Mouse (Mus musculus) embryo, embryonic 11 days (tissue): Measurements from ENCODE around the gene Psma7.
A peak's percentile ranks its signal among the peaks of the same experiment; 100 is the strongest.

Experiments
- DNase-seq: peaks from one replicate; pipeline ENCODE4 v3.0.0-alpha.2; 2015

Gene Psma7

DNA sequence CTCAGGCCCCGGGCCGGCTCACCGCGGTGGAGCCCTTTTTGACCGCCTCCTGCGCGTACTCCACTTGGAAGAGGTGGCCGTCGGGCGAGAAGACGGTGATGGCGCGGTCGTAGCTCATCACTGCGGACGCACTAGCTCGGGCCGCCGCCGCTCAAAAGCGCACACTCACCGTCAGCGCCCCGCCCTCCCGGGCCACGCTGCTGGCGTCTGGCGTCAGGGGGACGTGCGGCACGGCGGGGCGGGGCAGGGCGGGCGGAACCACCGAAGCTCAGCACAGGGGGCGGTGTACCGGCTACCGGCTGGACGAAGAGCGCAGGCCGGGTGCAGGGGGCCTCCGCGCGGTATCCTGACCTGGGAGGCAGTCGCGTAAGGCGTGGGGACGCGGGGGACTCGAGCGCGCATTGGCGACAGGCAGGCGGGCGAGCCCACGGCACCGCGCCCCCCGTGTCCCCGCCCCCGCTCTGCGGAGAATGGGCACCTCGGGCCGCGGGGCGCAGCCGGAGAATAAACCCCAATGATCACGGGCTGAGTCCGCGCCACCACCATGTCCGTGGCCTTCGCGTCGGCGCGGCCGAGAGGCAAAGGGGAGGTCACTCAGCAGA lies at the start of gene Psma7, which contains the start of gene Ss18l1:
Gene Psma7, minus strand, starts transcription at position 178 of the 602 bp plus-strand sequence.
Gene Ss18l1, plus strand, starts transcription at position 254 of the 602 bp plus-strand sequence.
- peak; percentile 96 for DNase-seq

DNA sequence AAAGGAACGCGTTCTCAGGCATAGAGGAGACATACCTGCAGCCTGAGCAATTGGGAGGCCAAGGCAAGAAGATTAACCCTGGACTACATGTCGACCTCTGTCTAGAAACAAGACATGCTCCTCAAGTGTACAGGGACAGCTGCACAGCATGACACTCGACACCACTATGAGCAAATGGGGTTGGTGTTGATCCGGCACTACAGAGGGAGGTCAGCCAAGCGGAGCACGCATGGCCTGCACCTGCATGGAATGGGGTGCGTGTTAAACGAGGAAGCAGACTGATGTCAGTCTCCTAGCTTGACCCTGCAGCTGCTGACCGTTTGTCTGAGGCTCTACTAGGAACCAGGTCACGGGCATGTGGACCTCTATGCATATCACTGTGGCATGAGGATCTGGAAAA lies 48.1 kb upstream of the Psma7 start:
- no peak for DNase-seq

DNA sequence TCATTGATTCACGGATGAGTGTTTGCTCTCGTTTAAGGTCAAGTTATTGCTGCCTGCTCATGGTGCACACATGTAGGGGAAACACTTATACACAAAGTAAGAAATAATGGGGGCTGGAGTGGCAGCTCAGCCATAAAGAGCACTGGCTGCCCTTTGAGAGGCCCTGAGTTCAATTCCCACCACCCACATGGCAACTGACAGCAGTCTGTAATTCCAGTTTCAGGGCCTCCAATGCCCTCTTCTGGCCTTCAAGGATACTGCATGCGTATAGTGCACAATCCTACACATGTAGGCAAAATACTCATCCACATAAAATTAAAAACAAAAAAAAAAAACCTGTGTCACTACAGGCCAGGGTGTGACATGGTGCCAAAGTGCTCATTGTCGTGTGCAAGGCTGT lies 45.2 kb upstream of the Psma7 start:
- DNase-seq = no peak

DNA sequence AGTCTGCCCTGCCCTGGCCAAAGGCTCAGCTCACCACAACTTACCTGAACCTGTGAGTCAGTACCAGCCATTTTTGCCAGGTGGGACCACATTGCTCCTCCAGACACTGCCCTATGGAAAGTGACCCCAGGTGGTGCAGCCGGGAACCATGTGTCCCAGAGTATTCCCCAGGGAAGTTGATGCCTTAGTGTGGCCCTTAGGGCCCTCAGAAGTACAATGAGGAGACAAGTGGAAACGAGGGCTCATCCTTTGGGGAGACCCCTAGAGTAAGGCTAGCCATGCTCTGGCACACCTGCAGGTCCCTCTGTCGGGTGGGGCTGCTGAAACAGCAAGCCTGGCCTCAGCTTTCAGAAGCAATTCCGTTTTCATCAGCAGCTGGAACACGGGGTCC lies 44.4 kb upstream of the Psma7 start:
- no peak for DNase-seq

DNA sequence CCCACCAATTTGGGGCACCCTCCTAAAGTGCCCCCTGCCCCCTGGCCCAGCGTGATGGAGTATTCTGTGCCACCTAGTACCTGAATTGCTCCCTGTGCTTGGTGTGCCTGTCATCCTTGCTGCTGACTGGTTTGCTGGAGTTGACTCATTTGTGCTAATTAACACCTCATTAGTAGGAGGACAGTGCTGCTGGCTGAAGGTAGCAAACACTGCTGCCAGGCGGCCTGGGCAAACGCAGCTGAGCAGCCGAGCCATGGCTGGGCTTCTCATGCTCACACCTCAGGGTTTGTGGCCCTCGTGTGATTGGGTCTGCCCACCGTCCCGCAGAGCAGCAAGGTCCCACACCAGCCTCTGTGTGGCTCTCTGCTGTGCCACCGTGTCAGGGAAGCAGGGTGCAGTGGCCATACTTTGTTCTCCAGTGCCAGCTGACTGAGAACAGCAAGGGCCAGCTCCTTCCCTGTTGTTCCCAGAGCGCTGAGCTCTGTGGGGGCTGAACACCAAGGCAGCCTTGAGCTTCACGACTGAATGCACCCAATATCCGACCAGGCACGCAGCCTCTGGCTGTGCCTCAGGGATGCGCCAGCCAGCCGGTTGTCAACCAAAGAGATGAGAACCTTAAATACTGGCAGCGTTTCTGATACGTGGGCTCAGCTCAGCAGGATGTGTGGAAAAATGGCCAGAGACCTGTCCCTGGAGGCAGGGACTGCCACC lies 43.8 kb upstream of the Psma7 start:
- no peak for DNase-seq

DNA sequence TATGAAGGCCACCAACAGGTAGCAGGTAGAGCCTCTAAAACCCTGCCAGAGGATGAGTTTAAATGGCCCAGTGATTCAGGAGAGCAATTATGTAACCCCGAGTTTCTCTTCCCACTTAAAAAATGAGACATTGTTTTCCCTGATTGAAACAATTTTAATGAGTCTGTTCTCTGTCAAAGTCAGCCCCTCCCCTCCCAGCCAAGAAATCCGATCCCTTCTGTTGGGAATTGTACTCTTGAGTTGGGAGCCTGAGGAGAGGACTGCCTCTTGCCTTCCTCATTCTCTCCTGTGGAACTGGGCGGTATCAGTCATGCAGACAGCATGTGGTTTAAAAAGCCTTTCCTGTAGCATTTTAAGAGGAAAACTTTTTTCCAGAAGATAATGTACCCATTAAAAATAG lies 42.3 kb upstream of the Psma7 start:
- DNase-seq = no peak

DNA sequence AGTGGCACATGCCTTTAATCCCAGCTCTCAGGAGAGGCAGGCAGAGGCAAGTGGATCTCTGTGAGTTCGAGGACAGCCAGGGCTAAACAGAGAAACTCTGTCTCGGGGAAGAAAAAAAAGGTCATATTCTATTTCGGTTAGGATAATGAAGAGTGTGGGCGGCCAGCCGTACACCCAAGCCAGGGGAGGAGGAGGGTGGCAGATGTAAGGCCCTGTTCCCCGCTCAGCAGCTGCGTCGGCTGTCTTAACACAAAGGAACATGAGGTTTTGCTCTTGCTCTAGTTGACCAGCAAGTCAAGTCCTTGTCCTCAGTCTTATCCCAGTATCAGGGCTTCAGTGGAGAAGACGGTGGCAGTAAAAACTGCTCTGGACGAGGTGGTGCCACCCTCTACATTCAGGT lies 40.8 kb upstream of the Psma7 start:
- DNase-seq = no peak

DNA sequence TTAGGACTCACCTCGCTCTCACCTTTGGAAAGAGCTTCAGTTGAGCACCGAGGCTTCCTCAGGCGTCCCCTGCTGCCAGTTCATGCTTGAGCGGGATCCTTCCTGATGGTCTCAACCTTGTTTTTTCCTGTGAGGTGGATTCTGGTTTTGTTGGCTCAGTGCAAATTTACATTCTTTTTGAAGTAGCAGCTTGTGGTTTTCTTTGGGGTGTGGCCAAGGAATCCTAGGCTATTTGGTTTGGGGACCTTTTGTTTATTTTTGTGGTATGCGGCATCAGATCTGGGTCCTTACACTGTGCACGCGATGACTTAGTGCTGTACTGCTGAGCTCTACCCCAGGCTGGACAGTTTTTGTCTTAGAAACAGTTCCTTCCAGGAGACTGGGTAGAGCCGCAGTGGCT lies 38.4 kb upstream of the Psma7 start:
- no peak for DNase-seq

DNA sequence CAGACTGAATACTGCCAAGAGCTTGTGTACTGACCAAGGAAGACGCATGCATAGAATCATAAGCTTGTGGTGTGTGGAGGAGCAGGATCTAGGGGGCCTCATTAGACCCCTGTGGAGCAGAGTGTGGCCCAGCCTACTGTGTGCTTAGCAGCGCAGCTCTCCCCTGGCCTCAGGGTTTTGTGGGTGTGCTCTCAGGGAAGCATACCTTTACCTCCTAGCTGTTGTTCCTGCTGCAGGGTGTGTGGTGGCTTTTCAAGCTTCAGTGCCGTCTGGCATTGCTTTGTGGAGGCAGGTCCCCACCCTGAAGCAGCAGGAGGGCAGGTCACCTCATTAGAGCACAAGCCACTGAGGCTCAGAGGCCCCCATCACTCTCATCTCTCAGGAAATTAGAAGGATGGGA lies 35.4 kb upstream of the Psma7 start:
- DNase-seq = no peak

DNA sequence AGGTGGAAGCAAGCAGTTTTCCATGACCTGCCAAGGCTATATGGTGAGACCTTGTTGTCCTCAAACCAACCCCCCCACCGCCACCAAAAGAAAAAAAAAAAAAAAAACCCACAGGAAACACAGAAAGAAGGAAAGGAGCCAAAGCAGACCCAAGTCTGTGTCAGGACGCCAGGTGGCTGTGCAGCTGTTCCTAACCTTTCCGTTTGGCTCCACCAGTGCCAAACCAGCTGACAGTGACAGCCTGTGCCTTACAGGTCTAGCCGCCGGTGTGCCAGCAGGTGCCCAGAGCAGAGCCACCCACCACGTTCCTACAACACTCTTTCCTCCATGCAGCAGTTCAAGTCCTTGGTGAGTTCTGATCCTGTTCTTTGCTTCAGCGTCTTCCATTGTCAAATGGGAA lies 30.7 kb upstream of the Psma7 start:
- DNase-seq = no peak

DNA sequence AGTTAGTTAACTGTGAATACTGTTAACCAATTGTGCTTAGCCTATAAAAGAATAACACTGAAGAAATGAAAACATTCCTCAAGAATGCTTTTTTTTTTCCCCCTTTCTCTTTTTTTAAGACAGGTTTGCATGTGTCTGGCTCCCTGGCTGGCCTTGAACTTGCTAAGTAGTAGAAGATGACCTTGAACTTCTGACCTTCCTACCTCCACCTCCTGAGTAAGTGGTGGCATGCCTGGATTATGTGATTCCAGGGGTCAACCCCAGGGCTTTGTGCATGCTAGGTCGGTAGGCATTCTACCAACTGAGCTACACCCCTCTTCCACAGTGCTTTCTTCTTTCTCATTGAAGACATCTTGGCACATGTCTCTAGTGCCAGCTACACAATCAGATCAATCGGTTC lies 29.4 kb upstream of the Psma7 start:
- DNase-seq = no peak

DNA sequence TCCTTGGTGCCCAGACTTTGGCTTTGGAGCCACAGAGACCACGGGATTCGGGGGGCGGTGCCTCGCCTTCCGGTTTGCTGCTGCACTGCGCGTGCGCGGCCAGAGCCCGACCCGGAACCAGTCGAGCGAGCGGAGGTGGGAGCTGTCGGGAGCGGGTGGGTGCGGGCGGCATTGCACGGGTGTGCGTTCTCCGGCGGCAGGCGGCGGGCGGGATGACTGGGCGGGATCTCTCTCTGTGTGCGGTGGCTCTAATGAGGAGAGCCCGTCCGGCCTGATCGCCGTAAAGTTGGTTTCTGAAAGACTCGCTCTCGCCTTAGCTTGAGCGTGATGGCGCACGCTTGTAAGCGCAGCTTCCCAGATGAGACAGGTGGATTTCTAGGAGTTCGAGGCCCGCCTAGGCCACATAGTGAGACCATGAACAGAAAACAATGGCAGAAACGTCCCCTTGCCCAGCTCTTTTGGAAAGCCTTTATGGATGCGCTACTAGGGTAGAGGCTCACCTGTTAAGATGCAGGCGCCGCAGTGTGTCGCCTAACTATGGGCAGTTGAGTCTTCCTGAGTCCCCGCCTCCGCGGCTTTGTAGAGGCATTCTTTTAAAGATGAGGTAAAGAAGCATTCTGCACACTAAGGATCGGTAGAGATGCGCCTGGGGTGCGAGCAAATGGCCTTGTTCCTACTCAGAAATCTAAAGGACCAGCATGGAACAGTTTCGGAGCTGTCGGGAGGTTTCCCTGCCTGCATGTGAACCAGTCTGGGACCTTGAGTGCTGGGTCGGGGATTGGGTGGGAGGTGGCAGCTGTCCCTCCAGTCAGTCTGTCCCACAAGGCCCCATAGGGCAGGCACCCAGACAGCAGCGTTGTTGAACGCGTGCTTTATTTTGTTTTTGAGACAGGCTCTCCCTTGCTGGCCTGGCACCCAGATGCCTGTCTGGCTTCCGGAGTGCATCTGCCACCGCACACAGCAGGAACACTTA lies 28.5 kb upstream of the Psma7 start, which contains the start of gene Mtg2:
Gene Mtg2, plus strand, starts transcription at position 108 of the 973 bp plus-strand sequence.
- DNase-seq = peak; percentile 94

DNA sequence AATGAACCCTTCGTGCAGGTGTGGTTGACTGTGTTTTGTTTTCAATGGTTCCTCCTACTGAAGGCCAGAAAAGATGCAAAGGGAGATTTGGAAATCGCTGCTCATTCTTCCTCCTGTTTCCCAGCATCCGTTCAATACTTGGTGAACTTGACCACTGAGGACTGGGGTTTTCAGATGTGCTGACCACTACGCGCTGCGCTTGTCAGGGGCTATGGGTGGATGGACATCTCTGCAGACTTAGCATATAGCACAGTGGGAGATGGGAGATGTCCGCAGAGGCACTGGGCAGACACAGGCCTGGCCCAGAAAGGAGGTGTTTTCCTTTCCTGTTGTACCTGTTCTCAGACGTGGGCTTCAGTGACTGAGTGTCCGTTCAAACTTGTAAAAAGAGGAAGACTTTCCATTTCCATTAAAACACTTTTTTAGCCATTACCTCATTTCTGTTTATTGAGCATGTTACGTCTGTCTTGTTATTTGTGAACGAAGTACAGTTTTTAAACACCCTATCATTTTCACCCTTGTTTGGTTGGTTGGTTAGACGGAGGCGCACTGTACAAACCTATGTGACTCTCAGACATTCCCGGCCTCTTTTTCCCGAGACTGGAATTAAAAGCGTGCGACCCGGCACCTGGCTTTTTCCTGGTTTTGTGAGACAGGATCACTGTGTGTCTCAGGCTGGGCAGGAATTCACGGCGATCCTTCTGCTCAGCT lies 27.7 kb upstream of the Psma7 start:
- no peak for DNase-seq

DNA sequence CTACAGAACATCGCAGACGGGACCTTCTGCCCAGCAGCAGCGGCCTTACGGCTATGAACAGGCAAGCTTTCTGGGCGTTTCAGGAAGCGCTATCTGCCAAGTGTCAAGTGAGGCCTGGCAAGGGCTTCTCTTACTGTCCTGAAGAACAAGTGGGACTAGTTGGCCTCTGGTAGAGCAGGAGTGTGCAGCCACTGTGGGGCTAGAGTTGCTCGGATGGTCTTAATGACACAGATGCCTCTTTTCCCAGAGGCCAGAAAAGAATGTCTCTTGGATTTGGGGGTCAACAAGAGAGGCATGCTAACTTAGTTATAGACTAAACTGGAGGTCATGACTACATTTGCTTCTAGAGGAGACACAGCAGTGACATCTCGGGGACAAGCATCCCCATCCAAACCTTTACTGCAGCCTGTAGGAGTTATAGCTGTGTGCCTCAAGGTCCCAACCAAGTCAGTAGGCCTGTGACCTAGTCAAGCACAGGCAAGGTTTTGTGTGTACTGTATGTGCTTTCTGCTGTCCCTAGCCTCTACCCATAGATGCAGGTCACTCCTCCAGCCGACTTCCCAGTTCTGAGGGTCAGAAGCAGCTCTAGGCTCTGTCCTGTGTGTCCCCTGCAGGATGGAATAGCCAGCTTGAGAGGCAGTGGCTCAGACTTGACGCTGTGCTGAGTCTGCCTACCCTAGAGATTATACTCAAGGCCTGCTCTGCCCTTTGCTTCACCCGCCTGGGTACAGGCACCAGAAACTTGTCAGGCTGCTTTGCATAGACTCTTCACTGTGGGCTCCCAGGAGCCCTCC lies 21.3 kb upstream of the Psma7 start:
- no peak for DNase-seq

DNA sequence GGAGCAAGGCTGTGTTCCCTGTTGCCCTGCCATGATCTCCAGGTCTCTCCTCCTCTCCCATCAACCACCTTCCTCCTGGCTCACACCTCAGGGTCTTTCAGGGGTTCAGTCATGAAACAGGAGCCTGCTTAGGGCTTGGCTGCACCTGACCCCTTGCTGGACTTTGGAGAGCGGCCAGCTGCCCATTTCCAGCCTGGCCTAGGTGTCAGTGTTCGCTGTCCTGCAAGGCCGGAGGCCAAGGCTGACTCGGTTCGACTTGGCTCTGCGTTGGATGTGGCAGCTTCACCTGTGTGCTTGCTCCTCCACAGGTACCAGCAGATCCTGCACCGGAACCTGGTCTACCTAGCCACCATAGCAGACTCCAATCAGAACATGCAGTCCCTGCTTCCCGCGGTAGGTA lies 10.8 kb upstream of the Psma7 start:
- no peak for DNase-seq

DNA sequence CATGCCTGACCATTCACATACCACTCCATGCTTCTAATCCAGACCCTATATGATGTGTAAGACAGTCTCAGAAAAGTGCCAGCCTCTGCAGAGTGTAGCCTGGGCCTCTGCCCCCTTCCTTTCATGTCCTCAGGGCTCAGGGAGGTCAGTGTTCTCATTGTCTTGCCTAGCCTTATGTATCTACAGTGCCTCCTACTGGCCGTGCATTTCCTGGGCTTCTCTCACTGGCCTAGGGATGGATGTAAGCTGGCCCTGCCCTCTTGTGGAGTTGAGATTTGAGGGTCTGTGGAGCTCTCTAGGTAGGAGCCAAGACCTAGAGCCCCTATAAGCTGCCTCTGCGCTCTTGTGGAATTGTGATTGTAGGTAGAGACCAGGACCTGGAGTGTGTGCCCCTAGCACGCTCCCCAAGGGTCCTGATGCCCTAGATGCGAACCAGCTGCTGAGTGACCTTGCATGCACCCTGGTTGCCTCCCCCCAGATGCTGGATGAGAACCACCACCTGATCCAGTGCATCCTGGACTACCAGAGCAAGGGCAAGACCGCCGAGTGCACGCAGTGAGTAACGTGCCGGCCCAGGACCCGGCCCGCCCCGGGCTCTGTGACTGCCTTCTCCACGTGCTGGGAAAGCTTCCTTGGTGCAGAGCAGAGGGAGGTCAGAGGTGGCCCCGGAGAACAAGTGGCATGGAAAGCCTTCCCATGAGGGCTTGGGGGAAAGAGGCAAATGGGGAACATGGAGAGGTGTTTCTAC lies 9.9 kb upstream of the Psma7 start:
- DNase-seq = peak; percentile 39

DNA sequence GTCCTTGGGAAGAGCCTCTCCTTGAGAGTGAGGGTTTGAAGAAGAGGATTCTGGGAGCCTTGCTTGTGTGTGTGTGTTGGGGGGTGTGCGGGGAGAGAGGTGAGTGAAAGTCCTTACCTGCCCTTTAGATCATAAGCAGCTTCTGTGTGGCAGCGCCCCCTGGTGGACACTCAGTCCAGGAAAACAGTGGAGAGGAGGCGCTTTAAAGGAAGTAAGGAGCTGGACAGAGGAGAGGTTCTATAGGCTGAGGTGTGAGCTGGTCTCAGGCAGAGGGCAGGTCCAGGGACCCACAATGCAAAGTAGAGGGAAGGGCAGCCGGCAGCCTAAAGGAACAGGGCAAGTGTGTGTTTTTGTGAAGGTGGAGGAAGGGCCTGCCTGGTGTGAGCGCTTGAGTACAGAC lies 8.8 kb upstream of the Psma7 start:
- DNase-seq = peak; percentile 75

DNA sequence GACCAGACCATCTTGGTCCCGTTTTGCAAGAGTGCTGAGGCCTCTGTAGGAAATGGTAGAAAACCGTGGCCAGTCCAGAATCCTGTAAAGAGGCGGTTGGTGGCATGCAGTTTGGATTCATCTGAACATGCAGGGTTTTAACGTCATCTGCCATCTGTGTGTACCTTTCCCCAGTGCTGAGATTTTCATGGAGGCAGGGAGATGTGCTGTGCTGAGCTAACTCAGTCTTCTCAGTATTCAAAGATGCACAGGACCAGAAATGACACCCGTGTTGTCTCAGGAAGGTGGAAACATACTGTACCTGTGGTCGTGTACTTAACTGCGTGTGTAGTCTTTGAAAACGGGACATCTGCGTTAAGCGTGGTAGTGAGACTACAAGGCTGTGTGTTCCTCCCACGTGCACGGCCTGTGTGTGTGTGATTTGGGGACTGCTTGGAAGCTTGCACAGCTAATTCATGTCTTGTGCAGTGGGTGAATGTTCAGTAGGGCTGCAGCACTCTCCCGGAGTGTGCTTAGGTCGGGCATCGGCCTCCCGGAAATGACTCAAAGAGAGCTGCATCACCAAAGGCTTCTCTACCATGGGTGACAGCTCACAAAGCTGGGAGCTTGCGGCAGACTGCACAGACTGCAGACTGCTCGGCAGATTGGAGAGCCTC lies 5.9 kb upstream of the Psma7 start:
- no peak for DNase-seq

DNA sequence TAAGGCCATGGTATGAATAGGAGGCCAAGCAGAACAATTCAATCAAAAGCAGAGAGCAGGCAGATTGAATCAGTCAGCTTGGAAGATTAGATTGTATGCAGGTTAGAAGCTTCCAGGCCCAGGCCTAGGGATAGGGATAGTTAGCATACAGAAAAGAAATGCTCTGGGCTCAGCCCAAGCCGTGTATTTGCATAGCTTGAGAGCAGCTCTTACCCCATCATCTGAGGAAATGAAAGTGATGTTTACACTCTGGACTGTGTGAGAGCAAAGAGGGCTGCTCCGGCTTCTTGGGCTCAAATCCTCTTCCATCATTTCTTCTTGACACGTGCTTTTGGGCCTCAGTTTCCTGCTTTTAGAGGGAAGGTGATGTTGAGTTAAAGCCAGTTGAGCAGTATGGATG lies 5.3 kb upstream of the Psma7 start:
- no peak for DNase-seq

DNA sequence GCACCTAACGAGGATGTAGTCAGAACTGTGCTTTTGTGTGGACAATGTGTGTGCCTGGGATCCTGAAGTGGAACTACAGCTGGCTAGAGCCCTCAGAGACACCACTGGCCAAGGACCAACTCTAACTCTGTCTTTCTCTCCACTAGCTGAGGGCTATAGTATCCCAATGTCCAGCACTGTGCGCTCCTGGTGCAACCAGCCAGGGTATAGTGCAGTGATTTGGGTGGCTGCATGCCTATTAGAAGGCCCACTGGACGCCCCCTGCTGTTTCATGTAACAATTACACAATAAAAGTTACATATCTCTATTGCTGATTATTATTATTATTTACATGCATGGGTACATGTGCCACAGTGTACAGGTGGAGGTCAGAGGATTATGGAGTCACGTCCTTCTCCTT lies 3.0 kb upstream of the Psma7 start:
- DNase-seq = peak; percentile 74
